Mouse (Mus musculus) layer of hippocampus, adult 9-10 months (tissue): ENCODE measurements around the gene Dbp.
A peak's percentile ranks its signal among the peaks of the same experiment; 100 is the strongest.

Source experiments
- DNase-seq: peaks from one replicate; pipeline ENCODE4 v3.0.0; 2022; ENCODE audit warnings: low spot score

The Dbp gene

GRCm38 (mm10) chr7:45711316-45712021, 6.6 kb downstream of the Dbp start:
- no peak for DNase-seq

- no peak for DNase-seq
Measured at GRCm38 (mm10) chr7:45712022-45712757, 7.3 kb downstream of the Dbp start.

GRCm38 (mm10) chr7:45713396-45713795, 8.5 kb downstream of the Dbp start:
- DNase-seq, result no peak

GRCm38 (mm10) chr7:45713881-45714520, 9.1 kb downstream of the Dbp start:
- DNase-seq, result no peak

- no peak for DNase-seq
Measured at GRCm38 (mm10) chr7:45714630-45715089, 9.8 kb downstream of the Dbp start.

GRCm38 (mm10) chr7:45715090-45715708, 10.3 kb downstream of the Dbp start, which contains the start of gene Rpl18:
TSS of gene Rpl18 (plus strand) at chr7:45715457.
- DNase-seq, result peak; percentile 95

GRCm38 (mm10) chr7:45715741-45716459, 11.0 kb downstream of the Dbp start:
- no peak for DNase-seq

- no peak for DNase-seq
Measured at GRCm38 (mm10) chr7:45716460-45716857, 11.6 kb downstream of the Dbp start.

- no peak for DNase-seq
Measured at GRCm38 (mm10) chr7:45716952-45717917, 12.3 kb downstream of the Dbp start.

- DNase-seq, result peak; percentile 99
Measured at GRCm38 (mm10) chr7:45717918-45718297, 13.0 kb downstream of the Dbp start, which contains the start of gene Sphk2. TSS of gene Sphk2 (minus strand) at chr7:45718002.

GRCm38 (mm10) chr7:45718331-45718730, 13.4 kb downstream of the Dbp start:
- DNase-seq, result no peak

GRCm38 (mm10) chr7:45719180-45719579, 14.3 kb downstream of the Dbp start:
- no peak for DNase-seq

GRCm38 (mm10) chr7:45719738-45720412, 15.0 kb downstream of the Dbp start:
- no peak for DNase-seq

- no peak for DNase-seq
Measured at GRCm38 (mm10) chr7:45720413-45721233, 15.7 kb downstream of the Dbp start, which contains the start of gene Fam83e. TSS of gene Fam83e (plus strand) at chr7:45721212.

- no peak for DNase-seq
Measured at GRCm38 (mm10) chr7:45721234-45721571, 16.3 kb downstream of the Dbp start.

GRCm38 (mm10) chr7:45721642-45722347, 16.9 kb downstream of the Dbp start:
- no peak for DNase-seq

- no peak for DNase-seq
Measured at GRCm38 (mm10) chr7:45722348-45722713, 17.4 kb downstream of the Dbp start.

- no peak for DNase-seq
Measured at GRCm38 (mm10) chr7:45723301-45723700, 18.4 kb downstream of the Dbp start.
